Mouse (Mus musculus) spleen, adult 2 months (tissue): Measurements from ENCODE around the gene M1ap.

Experiments used
- CTCF ChIP-seq: fragments of 200-500 bp; IDR thresholded peaks from 2 replicates; pipeline ENCODE4 v1.5.1; 2011; ENCODE audit warnings: mild to moderate bottlenecking, inconsistent platforms; ENCODE audit not compliant: insufficient read depth, insufficient read length, insufficient replicate concordance; ENCODE audit errors: extremely low read depth
- POLR2A ChIP-seq: fragments of 200-500 bp; IDR thresholded peaks from 2 replicates; pipeline ENCODE4 v1.6.1; 2011; ENCODE audit warnings: low read depth, low read length, inconsistent platforms

DNA sequence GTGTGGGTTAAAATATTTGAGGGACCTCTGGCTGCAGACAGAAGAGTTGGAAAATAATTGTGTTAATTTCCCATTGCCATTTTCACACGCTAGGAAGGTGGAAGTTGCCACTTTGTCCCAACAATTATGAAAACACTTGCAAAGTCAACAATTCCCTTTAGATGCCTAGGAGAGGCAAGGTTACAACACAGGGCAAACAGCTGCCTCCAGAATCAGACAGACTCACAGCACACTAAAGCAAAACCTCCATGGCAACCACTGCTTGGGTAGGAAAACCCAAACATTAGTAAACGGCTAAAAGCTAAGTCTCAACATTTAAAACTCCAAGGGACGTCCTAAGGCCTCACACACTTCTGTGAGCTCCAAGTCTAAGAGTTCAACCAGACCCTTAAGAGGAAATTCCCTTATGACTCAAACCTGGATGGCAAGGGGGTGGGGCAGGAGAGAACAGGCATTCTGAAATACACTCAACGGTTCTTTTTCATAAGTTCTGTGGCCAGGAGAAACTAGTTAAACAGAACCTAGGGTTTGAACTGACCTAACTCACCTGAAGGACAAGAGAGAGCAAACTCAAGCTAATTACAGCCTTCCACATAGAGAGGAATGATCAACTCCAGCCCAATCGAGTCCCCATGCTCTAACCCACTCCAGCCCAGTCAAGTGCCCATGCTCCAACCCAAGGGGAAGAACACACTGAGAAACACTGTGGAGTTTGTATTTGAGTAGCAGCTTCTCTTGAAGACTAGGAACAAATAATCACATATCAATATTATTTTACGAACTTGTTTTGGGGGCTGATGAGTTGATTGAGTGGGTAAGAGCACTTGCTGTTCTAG lies 22.8 kb downstream of the M1ap start:
- TF ChIP-seq CTCF (no peak), POLR2A (no peak)
